Mouse (Mus musculus): ENCODE results near the gene Prkg1.
A peak's percentile ranks its signal among the peaks of the same experiment; 100 is the strongest.

The Prkg1 gene

DNA sequence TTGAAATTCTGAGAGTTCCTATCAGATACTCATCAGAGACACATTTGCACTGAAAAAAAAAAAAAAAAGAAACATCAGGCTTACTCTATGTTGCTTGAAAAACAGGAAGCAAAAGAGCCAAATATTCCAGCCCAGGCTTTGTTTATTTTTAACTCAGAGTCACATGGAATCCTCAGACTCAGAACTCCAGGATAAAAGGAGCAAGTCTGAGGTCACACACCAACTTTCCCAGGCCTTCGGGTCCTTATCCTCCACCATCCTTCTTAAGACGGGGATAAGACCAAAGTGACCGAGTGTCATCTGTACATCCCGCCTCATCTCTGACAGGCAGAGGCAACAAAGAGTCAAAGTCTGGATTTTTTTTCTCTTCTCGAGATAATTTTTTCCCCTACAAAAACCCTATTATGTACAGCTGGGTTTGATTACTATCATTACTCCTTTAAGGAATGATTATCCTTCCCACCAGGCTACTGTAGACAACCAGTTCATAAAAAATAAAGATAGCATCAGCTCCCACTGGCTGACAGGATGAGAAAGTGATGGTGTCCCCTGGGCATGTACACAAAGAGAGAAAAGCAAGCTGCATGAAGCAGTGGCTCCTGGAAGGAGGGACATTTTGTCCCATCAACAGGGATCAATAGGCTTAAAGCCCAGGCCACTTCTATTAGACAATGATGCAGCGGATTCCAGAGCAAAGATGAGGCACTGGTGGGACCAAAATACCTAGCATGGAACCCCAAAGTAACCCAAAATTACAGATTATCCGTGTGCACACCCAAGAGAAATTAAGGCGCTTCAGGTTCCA is 21.4 kb downstream of the Prkg1 start:
- no peak for DNase-seq (ENCODE audit: low spot score)

- no peak for DNase-seq (ENCODE audit: low spot score)
Measured at GRCm38 (mm10) chr19:31714900-31715299, 49.9 kb downstream of the Prkg1 start.

DNA sequence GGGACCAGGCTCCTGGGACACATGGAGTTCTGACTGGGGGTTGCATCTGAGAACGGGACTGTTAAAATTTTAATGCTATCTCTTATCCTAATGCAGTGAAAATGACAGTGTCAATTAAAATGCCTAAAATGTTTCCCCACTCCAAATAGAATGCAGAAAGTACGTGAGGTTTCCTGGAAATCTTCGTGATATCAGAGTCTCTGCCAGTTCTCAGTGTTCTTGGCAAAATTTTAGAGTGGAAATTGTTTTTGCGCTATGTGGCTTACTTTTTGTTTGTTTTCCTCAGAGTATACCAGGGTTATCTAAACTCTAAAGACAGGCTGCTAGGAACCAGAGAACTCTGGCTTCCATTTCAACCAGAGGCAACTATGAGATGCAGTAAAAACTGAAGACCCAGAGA is 50.4 kb downstream of the Prkg1 start:
- no peak for DNase-seq (ENCODE audit: low spot score)

- DNase-seq (ENCODE audit: low spot score), result no peak
Measured at GRCm38 (mm10) chr19:31713321-31713720, 51.5 kb downstream of the Prkg1 start.

GRCm38 (mm10) chr19:31710336-31710735 is 54.5 kb downstream of the Prkg1 start:
- no peak for DNase-seq (ENCODE audit: low spot score)

DNA sequence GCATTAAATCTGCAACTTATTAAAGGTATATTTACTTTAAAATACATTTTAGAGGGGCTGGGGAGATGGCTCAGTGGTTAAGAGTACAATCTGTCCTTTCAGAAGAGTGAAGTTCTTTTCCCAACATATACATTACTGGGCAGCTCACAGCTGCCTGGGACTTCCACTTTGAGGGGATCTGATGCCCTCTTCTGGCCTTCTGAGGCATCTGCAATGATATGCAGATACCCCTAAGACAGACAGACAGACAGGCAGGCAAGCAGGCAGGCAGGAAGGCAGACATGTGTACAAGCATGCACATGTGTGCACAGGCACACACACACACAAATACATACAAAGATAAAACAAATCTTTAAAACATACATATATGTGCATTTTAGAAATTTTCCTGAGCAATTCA is 60.8 kb downstream of the Prkg1 start:
- DNase-seq (ENCODE audit: low spot score), result no peak

- DNase-seq (ENCODE audit: low spot score), result no peak
Measured at GRCm38 (mm10) chr19:31698916-31699315, 65.9 kb downstream of the Prkg1 start.

GRCm38 (mm10) chr19:31680821-31681220 is 84.0 kb downstream of the Prkg1 start:
- DNase-seq (ENCODE audit: low spot score), result no peak

DNA sequence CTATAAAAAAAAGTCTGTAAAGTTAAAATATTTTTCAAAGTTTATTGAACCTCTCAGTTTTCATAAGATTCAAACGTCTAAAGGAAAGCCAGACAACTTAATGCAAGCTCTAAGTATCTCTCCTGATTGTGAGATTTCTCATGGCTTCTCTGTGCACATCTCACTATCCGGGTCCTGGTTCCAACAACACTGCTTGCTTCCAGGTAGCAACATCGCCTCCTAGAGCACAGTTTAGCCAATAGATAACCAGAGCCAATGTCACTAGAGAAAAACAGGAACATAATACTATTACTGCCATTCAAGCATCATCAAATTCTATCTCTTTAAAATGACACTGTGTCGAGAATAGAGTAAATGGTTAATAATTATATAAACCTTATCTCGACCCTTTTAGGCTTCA is 86.5 kb downstream of the Prkg1 start:
- DNase-seq (ENCODE audit: low spot score), result no peak

DNA sequence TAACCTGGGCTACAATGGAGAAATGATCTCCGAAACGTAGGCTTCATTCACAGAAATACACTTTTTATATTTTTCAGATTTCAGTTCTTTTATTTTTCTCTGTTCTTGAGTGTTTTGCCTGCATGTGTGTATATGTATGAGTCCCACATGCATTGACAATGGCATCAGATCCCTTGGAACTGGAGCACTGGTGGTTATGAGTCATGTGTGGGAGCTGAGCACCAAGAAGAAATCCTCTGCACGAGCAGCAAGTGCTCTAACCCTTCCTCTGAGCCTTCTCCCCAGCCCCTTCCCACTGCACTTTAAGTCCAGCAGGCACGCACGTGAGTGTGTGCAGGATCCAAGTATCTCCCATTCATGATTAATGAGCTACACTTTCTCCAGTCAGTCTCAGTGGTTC is 93.1 kb downstream of the Prkg1 start:
- DNase-seq (ENCODE audit: low spot score), result no peak

DNA sequence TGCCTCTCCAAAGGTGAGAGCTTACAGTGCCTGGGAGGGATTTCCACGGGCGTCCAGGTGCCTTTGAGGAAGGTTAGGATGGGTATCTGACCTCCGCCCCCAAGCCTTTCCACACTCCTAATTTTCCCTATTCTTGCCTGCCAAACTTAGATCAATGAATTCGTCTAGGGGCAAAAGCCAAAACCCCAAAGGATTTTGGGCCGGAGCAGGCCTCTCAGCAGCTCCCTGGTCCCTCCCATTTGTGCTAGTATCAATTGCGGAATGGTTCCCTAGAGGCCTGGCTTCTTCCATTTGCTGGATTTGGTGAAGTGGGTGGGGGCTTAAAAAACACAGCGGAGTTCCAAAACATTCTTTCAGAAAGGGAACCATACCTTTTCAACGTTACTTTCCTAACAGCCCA is 99.8 kb downstream of the Prkg1 start:
- no peak for DNase-seq (ENCODE audit: low spot score)

- DNase-seq (ENCODE audit: low spot score), result peak; percentile 56
Measured at GRCm38 (mm10) chr19:31664159-31664991, 100.5 kb downstream of the Prkg1 start.

GRCm38 (mm10) chr19:31663437-31664158 is 101.2 kb downstream of the Prkg1 start:
- peak; percentile 43 for DNase-seq (ENCODE audit: low spot score)

GRCm38 (mm10) chr19:31662802-31663201 is 102.0 kb downstream of the Prkg1 start:
- DNase-seq (ENCODE audit: low spot score), result no peak

GRCm38 (mm10) chr19:31658751-31659397 is 106.0 kb downstream of the Prkg1 start:
- DNase-seq (ENCODE audit: low spot score), result no peak

GRCm38 (mm10) chr19:31656256-31656655 is 108.6 kb downstream of the Prkg1 start:
- DNase-seq (ENCODE audit: low spot score), result no peak

GRCm38 (mm10) chr19:31655826-31656225 is 109.0 kb downstream of the Prkg1 start:
- no peak for DNase-seq (ENCODE audit: low spot score)

DNA sequence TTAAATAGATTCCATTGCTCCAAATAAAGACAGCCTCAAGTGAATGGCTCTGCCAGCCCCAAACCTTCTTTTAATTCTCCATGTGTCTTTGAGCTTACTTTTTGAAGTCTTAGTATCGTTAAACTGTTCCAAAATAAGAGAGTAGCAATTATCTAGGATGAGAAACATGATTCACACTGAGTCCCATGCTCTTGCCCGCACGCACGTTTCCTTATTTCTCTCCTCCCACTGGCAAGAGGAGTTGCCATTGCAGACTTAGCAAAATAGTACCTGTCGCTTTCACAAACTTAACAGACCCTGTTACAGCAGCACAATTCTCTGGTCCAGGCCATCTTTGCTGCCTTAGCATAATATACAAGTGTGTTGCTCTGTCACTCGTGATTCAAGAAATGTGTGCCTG is 110.8 kb downstream of the Prkg1 start:
- DNase-seq (ENCODE audit: low spot score), result no peak

DNA sequence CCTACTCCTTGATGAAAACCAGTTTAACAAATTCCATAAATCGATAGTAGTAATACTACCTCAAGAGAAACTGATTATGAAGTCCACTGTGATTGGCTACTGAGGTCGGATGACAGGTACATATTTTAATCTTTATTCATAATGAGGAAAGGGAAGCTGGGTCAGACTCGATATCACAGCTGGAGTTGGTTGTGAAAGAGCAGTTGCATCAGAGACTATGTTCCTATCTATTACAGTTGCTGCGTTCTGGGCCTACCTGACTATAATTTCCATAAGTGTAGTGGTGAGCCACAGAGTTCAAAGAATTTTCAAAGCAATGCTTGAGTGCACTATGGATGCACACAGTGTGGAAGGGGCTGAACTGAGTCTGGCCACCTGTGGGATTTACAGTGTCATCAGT is 114.4 kb downstream of the Prkg1 start:
- DNase-seq (ENCODE audit: low spot score), result no peak

GRCm38 (mm10) chr19:31647492-31647891 is 117.3 kb downstream of the Prkg1 start:
- no peak for DNase-seq (ENCODE audit: low spot score)

GRCm38 (mm10) chr19:31630899-31631869 is 133.6 kb downstream of the Prkg1 start:
- DNase-seq (ENCODE audit: low spot score), result no peak

All from testis, postnatal 10 days (tissue).